Mouse (Mus musculus) cerebellum, adult 11-12 months (tissue): ENCODE results near the gene Tulp2.

Experiments used
- DNase-seq: peaks from one replicate; pipeline ENCODE4 v3.0.0; 2022

Tulp2 gene

DNA sequence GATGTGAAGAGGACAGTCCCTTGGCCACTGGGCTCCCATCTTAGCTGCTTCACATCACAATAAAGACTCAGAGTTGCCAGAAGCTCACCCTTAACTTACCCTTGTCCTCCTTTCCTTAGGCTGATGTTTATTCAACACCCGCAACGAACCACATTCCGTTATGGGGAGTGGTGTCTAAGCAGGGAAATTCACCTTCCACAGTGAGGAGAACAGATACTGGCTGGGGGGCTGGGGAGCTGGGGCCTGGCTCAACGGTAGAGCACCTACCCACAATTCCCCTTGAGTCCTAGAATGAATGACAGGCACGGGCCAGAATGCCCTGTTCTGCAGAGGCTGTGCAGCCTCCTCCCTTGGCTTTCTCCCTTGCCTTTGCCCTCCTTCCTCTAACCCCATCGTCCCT, 77.2 kb downstream of the Tulp2 start:
- no peak for DNase-seq

DNA sequence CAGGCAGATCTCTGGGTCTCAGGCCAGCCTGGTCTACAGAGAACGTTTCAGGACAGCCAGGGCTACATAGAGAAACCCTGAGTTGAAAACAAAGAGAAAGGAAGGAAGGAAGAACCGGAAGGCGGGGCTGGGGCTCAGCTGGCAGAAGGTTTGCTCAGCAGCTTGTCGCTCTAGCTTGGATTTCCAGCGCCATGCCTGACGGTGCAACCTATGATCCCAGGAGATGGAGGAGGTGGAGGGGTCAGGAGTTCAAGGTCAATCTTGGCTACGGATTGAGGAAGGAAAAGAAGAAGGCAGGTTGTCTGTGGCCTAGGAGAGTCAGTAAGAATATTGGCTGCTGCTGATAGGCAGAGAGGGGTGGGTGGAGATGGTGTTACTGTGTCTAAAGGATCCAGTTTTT, 78.6 kb downstream of the Tulp2 start:
- no peak for DNase-seq

DNA sequence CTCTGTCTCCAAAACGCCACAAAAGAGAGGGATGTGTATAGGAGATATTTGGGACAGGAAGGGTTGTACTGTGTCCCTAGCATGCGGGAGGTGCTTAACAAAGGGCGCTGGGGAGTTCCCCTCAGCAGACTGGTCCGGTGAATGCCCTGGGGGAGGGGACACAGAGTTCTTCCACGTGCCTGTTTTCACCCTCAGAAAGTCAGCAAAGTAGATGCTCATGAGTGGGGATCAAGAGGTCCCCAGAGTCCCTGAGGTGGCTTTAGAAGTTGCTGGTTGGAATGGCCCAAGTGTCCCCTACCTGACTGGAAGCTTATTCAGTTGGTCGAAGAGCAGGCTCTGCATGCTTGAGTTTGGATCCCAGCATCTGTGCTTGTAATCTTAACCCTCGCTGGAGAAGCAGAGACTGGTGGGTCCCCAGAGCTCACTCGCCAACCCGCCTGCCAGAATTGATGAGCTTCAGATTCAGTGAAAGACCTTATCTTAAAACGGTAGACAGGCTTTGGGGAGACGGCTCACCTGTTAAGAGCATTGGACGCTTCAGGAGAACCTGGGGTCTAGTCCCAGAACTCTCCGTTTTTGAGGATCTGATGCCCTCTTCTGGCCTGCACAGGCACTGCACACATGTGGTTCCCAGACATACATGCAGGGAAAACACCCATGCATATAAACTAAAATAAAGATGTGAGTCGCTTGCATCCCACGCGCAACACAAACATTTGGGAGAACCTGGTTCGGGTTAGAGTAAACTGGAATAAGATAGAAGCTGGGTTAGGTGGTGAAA, 79.4 kb downstream of the Tulp2 start:
- peak; percentile 68 for DNase-seq

DNA sequence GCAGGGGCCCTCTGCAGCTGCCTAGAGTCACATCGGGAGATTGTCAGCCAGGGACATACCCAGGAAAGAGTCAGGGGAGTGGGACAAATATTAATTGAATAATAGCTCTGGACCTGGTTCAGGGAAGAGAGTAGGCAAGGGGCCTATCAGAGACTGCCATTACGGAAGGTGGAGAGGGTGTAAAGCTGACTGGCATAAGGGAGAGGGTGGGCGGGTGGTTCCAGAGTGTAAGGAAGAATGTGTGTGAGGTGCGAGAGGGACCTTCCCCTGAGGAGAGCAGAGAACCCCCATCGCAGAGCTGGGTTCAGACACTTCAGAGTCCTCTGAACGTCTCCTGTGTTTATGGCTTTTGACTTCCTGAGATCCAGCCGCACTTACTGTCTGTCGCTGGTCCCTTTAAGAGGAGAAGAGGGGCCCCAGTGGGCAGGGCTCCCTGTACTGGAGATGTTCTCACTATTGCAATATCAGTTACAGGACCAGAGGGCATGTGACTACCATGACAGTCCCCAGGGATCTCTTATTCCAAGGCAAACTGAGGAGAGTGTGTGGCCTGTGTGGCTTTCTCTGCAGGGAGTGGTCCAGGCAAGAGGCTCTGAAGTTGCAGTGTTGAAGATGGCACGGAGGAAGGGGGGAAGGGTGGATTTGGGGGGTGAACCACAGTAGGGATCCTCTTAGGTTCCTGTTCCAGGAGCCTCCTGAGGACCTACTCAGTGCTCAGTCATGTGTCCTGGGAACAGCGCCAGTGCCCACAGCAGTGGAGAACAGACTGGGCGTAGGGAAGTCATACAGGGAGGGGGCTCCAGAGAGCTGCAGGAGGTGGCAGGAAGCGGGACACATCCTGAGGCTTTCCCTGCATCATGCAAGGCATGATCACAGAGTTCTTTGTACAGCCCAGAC, 80.2 kb downstream of the Tulp2 start:
- no peak for DNase-seq

DNA sequence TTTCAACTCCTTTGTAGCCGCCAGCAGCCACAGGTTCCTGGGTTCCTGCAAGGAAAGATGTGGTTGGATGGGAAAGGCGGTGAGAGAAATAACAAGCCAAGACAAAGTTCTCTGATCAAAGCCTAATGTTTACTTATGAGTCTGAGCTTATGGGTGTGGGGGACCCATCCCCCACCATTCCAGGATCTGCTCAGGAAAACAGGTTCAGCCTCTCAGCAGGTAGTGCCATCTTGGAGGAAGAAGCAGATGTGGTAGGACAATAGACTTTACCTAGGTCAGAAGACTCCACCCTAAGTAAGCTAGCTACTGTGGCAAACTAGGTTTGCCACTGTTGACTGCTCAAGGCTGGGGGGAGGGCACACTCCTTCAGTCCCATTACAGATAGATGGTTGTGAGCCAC, 83.1 kb downstream of the Tulp2 start:
- no peak for DNase-seq

DNA sequence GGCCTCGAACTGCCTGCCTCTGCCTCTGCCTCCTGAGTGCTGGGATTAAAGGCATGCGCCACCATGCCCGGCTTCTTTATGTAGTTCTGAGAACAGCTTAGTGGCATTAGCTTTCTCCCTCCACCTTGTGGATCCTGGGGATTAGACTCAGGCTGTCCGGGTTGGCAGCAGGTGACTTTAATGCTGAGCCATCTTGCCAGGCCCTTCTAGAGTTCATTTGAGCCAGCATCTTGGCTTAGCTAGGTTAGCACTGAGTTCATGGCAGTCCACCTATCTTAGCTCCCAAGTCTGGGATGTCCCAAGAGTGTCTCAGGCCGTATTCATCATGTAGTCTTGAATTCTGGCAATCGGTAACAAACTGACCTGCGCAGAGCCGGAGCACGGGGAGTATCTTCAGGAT, 83.8 kb downstream of the Tulp2 start:
- DNase-seq = no peak

DNA sequence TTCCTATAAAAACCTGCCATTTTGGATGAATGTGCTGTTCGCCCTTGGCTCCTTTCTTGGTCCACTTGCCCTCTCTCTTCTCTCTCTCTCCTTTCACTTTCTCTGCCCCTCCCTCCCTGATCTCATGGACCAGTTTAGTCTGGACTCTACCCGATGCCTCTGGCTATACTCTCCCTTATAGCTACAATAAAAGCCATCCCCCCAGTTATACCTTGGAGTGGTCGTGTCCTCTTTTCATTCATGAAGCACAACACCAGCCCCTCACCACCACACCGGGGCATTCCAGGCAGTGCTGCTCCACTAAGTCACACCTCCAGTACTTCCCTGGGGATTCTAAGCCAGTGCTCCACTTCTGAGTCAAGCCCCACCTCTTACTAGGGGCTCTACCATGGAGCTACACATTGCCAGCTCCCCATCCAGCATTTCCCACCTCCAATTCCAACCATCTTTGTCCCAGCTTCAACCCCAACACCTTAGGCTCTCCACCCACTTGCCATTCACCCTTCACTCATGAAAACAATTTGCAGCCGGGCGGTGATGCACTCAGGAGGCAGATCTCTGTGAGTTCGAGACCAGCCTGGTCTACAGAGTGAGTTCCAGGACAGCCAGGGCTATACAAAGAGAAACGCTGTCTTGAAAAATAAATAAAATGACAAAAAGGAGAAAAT, 85.6 kb downstream of the Tulp2 start:
- DNase-seq = peak; percentile 26

DNA sequence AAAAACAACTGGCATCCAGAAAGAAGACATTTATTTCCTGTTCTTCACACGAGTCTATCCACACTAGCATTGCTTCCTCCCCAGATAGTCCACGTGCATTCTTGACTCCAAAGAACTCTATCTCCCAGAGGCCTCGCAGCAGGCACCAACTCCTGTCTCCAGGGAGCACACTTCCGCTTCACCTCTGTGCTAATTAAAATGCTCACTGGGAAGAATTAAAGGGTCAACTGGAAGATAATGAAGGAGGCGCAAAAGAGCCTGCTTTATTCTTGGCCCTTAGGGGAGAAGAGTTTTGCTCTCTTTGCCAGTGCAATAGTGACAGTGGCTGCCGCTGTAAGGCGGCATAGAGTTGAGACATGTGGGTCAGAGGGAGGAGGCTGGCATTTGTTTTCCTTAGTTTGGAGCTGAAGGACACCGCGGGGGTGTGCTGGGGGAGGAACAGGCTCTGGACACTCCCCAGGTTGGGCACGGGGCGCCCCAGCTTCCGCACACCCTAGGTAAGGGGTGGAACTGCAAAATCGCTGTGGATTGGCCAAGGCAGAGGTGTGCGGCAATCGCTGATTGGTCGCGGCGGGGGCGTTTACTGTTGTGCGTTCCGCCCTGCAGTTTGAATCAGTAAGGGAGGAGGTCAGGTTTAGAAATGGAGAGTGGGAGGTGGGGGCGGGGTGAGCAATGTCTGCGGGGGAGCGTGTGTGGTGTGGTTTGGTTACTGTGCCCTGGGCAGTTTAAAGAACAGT, 86.3 kb downstream of the Tulp2 start:
- DNase-seq = peak; percentile 94

DNA sequence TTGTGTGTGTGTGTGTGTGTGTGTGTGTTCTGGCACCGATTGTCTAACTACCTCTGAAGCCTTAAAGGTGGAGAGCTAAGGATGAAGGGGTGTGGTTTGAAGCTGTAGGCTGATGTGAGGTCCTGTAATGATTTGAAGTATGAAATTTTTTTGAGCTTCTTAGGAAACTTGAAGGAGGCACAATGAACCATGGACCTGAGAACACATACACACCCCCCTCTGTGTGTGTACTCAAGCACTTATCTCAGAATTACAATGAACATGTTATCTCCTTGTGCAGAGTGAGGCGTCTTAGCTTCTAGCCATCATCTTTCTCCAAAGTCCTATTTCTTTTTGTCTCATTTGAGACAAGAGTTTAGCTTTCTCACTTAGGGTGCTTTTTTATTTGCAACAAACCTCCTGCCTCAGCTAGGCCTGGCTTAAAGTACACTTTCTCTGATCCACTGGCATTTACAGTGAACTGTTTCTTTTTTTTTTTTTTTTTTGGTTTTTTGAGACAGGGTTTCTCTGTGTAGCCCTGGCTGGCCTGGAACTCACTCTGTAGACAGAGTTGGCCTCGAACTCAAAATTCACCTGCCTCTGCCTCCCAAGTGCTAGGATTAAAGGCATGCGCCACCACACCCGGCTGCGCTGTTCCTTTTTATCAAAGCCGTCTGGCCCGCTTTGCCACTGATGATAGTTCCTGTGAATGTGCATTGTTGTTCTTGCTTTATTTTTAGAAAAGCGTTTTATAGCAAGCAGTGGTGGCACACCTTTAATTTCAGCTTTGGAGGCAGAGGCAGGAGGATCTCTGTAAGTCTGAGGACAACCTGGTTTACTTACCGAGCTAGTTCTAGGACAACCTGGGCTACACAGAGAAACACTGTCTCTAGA, 87.2 kb downstream of the Tulp2 start:
- no peak for DNase-seq

DNA sequence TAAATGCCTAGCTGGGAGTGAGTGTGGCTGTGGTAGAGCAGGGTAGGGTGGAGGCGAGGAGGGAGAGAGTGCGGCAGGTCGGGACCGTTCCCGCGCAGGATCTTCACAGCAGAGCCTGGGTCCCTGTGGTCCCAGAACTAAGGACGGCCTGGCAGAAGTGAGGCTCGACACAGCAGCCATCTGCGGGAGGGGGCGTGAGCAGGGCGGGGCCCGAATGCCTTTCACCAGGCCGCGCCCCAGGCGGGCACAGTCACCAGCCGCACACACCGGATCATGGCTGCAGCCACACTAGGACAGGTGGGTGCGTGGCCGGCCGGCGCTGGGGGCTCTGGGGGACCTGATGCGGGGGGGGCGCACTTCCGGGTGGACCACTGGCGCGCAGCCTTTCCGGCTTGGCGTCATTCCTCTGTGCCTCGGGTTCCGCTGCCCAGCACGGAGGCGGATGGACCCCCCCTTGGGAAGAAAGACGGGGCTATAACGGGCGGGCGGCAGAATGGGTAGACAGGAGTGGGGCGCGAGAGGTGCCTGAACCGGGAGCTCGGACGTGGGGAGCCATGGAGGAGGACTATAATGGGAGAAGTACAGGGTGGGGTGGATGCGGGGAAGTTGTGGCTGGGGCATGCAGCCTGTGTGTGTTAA, 88.5 kb downstream of the Tulp2 start, which contains the start of gene Bcat2:
TSS of gene Bcat2 (plus strand) at position 51 of the 639 bp plus-strand sequence.
- peak; percentile 80 for DNase-seq

DNA sequence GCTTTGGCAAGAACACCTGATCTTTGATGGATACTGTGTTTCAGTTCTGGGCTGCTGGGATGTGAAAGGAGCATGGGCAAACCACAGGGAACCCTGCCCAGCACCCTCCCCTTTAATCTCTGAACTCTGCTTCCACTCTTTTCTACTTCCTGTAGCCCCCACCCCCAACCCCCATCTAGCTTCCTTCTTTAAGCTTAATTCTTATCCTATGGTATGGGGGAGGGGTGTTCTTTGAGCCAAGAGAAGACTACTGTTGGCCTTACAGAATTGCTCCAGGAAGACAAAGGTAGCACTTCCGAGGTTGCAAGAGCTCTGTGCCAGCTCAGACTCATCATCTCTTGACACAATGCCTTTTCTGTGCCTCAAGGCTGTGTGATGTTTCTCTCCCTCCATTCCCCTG, 90.3 kb downstream of the Tulp2 start:
- DNase-seq = no peak
